Mouse (Mus musculus): ENCODE data around the gene Slf1.
A peak's percentile ranks its signal among the peaks of the same experiment; 100 is the strongest.

The Slf1 gene

GRCm38 (mm10) chr13:77134931-77135620 lies at the start of gene Slf1, which contains the start of gene 2210408I21Rik:
Gene Slf1, minus strand, starts transcription at chr13:77135473.
Gene 2210408I21Rik, plus strand, starts transcription at chr13:77135540.
- peak; percentile 89 to 91 for DNase-seq

- DNase-seq: no peak
These were observed 42.7 kb upstream of the Slf1 start for GRCm38 (mm10) chr13:77177931-77178330.

- DNase-seq: no peak
These were observed 5.6 kb upstream of the Slf1 start for GRCm38 (mm10) chr13:77140890-77141289.

DNA sequence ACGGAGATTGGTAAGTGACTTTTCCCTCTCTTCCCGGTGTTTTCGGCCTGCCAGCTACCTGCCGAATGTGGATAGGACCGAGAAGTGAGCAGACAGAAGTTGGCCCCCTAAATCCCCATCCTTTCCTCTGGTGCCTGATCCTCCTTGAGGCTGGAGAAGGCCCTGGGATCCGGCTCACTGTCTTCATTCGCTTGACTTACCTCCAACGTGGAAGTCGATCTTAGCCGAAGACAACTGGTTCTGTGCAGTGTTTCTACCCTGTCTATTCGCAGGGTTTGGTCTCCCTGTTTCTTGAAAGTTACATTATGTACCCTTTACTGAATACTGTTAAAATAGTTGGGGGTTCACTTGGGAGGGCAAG lies 328 bp upstream of the Slf1 start:
- DNase-seq: no peak

DNA sequence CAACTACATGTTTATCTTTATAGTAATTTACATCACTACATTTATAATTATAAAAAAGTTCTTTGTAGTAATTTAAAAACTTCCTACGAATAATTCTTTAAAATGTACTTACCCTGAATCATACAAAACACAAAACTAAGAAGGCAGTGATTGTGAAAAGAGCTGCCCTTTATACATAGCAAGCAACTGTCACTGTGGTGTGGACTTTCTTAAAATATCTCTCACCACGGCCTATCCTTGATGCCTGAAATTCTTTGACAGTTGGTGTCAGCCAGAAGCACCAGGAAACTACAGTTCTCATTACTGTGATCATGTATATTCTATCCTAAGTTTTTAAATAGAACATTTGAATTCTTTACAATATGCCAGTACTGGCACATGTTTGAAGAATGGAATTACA lies 4.1 kb downstream of the Slf1 start:
- no peak for DNase-seq

DNA sequence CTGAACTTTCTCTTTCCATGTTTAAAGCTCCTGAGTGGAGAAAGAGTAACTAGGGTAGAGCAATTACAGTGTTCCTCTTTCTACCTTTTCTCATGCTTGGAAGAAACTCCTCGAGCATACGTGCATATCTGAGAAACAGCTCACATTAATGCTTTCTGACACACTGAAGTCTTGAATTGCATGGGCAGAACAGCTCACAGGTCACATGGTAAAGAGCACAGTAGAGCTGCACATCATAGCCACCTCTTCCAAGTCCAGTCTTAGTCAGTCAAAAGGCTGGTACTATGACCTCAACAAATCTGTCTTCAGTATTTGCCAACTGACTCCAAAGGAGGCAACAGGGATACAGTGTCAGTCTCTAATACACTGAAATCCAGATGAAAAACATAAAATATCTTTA lies 7.0 kb downstream of the Slf1 start:
- no peak for DNase-seq

DNA sequence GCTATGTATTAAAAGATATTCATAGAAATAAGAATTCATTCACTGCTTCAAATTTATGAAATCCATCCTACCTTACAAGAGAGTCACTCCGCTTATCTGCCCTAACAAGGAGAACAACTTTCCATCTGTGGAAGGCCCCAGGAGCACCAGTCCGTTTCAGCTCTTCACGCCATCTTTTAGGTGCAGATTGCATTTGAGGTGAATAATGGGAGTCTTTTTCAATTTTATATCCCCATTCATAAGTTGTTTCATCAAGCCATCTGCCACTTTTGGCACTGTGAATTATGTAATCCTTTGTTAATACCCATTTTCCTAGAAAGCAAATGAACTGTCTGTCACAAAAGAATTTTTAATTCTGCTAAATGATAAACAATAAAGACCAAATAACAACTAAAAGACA lies 10.1 kb downstream of the Slf1 start:
- peak in 1 of 2 experiments; percentile 11 for DNase-seq

GRCm38 (mm10) chr13:77118695-77119094 lies 16.6 kb downstream of the Slf1 start:
- DNase-seq: no peak

- DNase-seq: no peak
These were observed 27.5 kb downstream of the Slf1 start for GRCm38 (mm10) chr13:77107734-77108133.

DNA sequence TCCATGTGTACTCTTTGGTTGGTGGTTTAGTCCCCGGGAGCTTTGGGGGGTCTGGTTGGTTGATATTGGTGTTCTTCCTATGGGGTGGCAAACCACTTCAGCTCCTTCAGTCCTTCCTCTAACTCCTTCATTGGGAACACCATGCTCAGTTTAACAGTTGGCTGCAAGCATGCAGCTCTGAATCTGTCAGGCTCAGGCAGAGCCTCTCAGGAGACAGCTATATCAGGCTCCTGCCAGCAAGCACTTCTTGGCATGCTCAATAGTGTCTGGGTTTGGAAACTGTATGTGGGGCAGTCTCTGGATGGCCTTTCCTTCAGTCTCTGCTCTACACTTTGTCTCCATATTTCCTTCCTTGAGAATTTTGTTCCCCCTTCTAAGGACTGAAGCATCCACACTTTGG lies 42.4 kb downstream of the Slf1 start:
- peak; percentile 39 to 50 for DNase-seq

- DNase-seq: no peak
These were observed 63.2 kb downstream of the Slf1 start for GRCm38 (mm10) chr13:77072030-77072429.

DNA sequence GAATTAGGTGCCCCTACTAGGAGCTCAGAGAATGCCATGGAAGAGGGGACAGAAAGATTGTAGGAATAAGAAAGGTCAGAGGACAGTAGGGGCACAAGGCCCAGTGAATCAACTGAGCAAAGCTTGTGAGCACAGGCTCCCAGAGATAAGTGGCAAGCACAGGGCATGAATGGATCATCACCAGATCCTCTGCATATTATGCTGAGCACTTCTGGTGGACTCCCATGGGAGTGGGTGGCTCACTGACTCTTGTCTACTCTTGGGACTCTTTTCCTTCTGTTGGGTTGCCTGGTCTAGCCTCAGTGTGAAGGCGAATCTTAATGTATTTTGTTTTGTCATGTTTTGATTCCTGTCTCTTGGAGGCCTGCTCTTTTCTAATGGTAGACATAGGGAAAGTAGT lies 66.4 kb downstream of the Slf1 start:
- DNase-seq: no peak

GRCm38 (mm10) chr13:77063221-77063620 lies 72.1 kb downstream of the Slf1 start:
- no peak for DNase-seq

DNA sequence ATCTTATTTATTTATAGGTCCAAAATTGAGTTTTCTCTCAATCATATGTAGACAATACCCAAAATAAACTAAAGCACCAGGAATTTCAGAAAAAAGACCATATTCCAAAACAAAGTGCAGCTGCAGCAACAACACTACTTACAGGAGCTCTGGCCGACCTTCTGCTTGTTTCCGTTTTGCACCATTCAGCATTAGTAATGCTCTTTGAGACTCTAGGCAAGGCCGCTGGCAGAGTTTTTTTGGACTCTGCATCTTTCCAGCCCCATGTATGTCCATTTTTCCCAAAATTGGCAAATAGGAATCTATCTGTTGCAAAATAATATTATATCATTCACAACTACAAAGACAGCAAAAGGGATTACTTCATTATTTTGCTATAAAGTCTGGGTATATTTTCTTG lies 85.5 kb downstream of the Slf1 start:
- no peak for DNase-seq

DNA sequence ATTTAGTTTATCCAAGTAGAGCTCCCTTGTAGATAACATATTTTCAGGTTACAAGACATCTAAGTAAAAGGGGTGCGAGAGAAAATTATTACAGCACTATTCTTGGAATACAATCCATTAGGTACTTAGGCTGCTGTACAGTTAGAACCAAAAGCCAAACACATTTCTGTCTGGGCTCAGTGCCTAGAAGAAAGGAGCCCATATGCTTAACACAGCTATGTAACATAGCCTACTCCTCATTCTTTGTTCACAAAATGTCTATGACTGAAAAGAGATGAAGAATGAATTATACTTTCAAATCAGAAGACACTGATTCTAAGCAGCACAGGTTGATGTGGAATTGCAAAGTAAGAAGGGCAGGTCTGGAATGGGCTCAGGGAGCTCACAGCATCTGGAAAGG lies 86.8 kb downstream of the Slf1 start:
- DNase-seq: peak; percentile 31 to 63

DNA sequence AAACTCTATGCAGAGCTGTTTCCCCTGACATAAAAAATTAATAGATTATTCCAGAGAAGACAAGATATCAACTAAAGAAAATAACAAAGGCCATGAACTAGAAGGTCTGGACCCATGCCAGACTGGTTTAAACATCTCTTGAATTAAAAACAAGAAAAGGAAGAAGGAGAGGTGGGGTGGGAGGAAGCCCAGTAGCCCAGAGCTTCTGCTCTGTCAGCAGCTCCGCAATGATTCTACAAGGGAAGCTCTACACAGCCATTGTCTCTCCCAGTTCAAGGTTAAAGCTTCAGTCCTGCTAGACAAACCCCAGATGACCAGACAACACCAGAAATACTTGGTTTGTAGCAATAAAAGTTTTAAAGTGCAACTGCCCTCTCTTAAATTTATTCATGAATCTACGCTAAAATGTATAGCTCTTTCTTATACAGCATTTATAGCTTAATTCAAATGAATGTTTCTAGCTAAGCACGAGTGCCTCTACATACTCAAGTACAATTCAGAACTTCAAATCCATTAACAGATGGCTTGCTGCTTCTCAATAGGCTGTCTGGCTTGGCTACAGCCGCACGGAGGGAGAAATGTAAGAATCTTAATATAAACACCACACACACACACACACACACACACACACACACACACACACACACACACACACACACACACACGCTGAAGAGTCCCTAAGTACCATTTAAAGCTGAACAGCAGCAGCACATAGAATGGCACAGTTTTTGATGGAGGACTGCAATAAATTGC lies 87.9 kb downstream of the Slf1 start:
- DNase-seq: peak; percentile 40 to 48

DNA sequence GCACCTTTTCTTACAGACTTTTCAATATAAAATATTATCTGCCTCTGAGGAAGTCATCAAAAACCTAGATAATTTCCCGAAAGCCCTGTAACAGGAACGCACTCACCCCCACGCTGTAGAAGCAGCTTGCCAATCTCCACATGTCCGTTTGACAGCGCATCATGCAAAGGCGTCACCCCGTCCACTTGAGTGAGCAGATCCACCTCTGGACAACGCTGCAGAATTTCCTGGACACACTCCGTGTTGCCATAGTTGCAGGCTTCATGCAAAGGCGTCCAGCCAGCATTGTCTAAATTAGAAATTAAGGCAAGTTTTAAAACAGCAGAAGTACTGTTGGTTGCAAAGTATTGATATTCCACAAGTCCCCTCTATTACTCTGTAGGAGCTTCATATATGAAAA lies 88.9 kb downstream of the Slf1 start:
- peak; percentile 15 to 16 for DNase-seq

DNA sequence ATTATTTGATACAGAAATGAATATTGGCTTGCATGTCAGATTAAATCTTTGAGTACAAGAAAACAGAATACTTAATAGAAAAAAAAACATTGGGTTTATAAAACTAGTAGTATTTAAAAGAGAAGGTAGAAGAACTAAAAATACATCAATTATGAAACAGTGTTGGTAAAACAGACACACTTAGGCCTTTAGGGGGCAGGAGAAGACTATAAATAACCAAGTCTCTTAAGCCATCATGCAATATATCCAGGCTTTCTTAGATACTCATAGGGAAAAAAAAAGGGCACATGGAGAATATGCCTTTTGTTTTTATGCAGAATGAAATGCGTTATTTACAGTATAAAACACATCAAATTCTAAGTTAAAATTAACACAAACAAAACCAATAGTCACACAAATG lies 89.9 kb downstream of the Slf1 start:
- no peak for DNase-seq

DNA sequence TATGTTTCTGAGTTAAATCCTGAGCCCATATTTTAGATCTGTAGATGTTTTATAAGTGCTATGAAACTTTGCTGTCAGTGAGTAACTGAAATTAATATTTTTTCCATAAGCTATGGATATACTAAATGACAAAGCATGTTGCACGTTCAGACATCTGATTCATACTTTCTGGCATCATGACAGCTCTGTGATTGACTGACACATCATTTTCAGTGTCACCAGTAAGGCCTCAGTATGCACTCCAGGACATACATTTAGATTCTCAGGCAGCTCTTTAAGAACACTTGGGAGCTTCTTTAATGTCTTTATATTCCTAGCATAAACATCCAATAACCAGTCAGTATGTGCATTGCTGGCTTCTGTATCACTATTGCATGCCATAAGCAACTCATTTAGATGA lies 91.9 kb downstream of the Slf1 start:
- no peak for DNase-seq

DNA sequence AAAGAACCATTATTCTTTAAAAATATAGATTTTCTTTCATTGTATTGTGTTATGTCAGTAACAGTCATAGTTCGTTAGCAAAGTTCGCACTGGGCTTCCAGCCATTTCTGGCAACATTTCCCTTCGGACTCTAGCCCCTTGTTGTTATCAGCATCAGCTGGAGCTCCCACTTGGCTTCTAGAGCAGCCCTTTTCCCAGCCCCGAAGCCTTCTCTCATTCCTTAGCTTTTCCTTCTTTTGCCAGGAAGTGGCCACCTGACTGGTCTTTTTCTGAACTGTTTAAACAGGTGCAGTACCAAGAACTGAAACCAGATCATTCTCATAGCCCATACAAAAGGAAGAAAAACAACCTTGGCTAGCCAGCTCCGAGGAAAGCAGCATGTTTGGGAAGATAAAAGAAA lies 105.7 kb downstream of the Slf1 start:
- no peak for DNase-seq

DNA sequence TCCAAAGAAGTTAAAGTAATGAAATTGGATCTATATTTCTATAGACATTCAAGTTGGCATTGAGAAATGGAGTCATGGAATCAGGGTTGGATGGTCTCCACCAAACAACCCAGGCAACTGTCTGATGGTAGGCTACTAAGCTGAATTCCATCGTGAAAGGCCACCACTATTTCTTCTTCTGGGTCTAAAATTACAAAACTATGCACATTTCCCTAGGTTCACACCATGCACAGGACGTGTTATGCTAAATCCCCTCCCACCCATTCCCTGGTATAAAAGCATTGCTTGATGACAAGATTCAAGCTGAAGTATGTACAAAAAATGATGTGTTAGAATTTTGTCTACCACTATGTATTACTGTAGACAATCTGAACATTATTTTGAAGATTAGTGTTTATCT lies 116.4 kb downstream of the Slf1 start:
- DNase-seq: no peak

DNA sequence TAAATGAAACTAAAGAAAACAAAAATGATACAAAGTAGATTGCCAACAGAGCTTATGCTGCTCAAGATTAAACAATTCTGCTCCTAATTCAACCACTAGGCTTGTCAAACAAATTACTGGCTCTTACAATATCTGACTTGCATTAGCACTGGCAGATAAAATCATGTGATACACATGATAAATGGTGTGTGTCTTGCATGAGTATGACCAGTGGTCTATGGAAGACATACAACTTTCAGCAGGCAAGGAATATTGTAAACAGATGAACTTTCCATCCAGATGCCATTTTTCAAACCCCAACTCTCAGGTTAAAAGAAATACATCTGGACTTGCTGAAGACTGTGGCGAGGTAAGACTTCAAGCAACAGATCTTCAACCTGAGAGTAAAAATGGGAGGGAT lies 131.6 kb downstream of the Slf1 start:
- no peak for DNase-seq

DNA sequence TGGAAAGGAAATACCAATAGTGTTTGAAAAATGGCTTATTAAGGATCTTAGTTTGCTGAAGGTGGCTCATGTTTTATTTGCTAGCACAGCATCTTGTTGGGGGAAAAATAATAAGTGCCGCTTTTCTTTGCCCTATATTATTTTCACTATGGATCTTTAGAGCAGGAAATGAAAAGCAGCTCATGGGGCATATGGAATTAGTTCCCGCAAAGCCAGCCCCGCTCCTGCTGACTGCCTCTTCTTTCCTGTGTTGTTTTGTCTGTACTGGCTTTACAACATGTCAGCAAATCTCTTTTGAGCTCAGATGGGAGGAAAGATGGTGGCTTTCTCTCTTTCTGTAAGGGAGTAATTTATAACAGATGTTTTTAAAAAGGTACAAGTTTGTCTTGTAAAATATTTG lies 132.6 kb downstream of the Slf1 start:
- DNase-seq: no peak

All from cerebellum, postnatal 25 days (tissue).